Mouse (Mus musculus): Measurements from ENCODE around the gene Cyp11a1. TPM values are rescaled to one million over a fixed set of nuclear protein-coding genes. Genes with fewer than 3 reads are reported as not detected.

The Cyp11a1 gene
- total RNA-seq, 1 experiment, result 3.0 TPM

DNA sequence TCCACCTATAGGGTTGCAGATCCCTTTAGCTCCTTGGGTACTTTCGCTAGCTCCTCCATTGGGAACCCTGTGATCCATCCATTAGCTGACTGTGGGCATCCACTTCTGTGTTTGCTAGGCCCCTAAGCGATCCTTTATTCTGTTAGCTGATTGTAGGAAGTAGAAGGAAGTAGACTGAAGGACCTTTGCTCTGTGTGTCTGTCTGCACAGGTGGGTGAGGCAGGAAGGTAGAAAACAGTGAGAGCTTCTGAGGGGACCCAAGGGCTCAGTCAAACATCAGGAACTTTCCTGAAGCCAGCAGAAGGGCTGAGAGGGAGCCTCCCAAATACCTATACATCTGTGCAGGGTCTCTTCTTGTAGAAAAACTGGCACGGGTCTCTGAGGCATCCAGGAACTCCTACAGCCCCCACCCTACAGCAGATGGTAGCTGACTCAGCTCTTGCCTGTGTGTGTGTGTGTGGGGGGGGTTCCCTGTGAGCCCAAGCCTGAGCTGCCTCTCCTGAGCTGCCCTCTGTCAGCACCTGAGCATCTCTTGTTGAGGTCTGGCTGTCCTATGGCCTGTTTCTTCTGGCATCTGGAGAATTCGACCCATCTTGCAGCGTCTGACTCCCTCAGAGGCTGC, 30.9 kb upstream of the Cyp11a1 start:
- in situ Hi-C loops (cut with MboI; ENCODE audit: low sequenced_read_pairs in 2 of 2, unreplicated experiment in 2 of 2), result no loop called here
- no peaks in the 10 kb centered on the region for H3K4me1 ChIP-seq (ENCODE audit: control insufficient read depth in 2 of 2, insufficient read depth in 2 of 2, low read length in 2 of 2, poor library complexity in 1 of 2)
- no peak overlapping the region for H3K9ac ChIP-seq (ENCODE audit: insufficient read depth, low read depth, low read length, poor library complexity, severe bottlenecking)
- TF ChIP-seq HCFC1 (IDR thresholded peaks at IDR 0.05; ENCODE audit: borderline replicate concordance, insufficient read depth, low read length), result no peak
- no peak for TF ChIP-seq MAFK (IDR thresholded peaks at IDR 0.05; ENCODE audit: insufficient read depth, low read depth, low read length)
- no peak for TF ChIP-seq CHD2 (IDR thresholded peaks at IDR 0.05; ENCODE audit: low read depth, low read length)
- no peak for TF ChIP-seq ZC3H11A (IDR thresholded peaks at IDR 0.05; ENCODE audit: borderline replicate concordance, low read depth, low read length)
- no peak for TF ChIP-seq ZNF384 (IDR thresholded peaks at IDR 0.05; ENCODE audit: low read depth, low read length)
- no peaks in the 10 kb centered on the region for H3K9me3 ChIP-seq (ENCODE audit: control insufficient read depth, insufficient read depth, low read depth, low read length)
- DNase-seq (ENCODE audit: low read depth, low spot score), result no peak
- H3K36me3 ChIP-seq (ENCODE audit: control insufficient read depth, insufficient read depth, low read length, poor library complexity, severe bottlenecking), result no peaks in the 10 kb centered on the region
- no peak overlapping the region for H3K4me3 ChIP-seq (ENCODE audit: insufficient read depth in 1 of 2, low read depth in 1 of 2, low read length in 2 of 2, poor library complexity in 1 of 2, severe bottlenecking in 1 of 2)
- no peak overlapping the region for H3K27ac ChIP-seq (ENCODE audit: insufficient read depth, low read depth, low read length, poor library complexity, severe bottlenecking)

GRCm38 (mm10) chr9:57978025-57978424, 28.2 kb upstream of the Cyp11a1 start:
- no peaks in the 10 kb centered on the region for H3K4me1 ChIP-seq (ENCODE audit: control insufficient read depth in 2 of 2, insufficient read depth in 2 of 2, low read length in 2 of 2, poor library complexity in 1 of 2)
- H3K9ac ChIP-seq (ENCODE audit: insufficient read depth, low read depth, low read length, poor library complexity, severe bottlenecking), result no peak overlapping the region
- H3K27ac ChIP-seq (ENCODE audit: insufficient read depth, low read depth, low read length, poor library complexity, severe bottlenecking), result no peak overlapping the region; the same call in 1 of the 2 replicates
- TF ChIP-seq CHD2 (IDR thresholded peaks at IDR 0.05; ENCODE audit: low read depth, low read length) (no peak), MAFK (IDR thresholded peaks at IDR 0.05; ENCODE audit: insufficient read depth, low read depth, low read length) (no peak), ZNF384 (IDR thresholded peaks at IDR 0.05; ENCODE audit: low read depth, low read length) (no peak), HCFC1 (IDR thresholded peaks at IDR 0.05; ENCODE audit: borderline replicate concordance, insufficient read depth, low read length) (no peak), ZC3H11A (IDR thresholded peaks at IDR 0.05; ENCODE audit: borderline replicate concordance, low read depth, low read length) (no peak)
- no peak overlapping the region for H3K4me3 ChIP-seq (ENCODE audit: insufficient read depth in 1 of 2, low read depth in 1 of 2, low read length in 2 of 2, poor library complexity in 1 of 2, severe bottlenecking in 1 of 2)
- DNase-seq (ENCODE audit: low read depth, low spot score), result no peak
- no peaks in the 10 kb centered on the region for H3K36me3 ChIP-seq (ENCODE audit: control insufficient read depth, insufficient read depth, low read length, poor library complexity, severe bottlenecking)
- in situ Hi-C loops (cut with MboI; ENCODE audit: low sequenced_read_pairs in 2 of 2, unreplicated experiment in 2 of 2), result no loop called here
- no peaks in the 10 kb centered on the region for H3K9me3 ChIP-seq (ENCODE audit: control insufficient read depth, insufficient read depth, low read depth, low read length)

DNA sequence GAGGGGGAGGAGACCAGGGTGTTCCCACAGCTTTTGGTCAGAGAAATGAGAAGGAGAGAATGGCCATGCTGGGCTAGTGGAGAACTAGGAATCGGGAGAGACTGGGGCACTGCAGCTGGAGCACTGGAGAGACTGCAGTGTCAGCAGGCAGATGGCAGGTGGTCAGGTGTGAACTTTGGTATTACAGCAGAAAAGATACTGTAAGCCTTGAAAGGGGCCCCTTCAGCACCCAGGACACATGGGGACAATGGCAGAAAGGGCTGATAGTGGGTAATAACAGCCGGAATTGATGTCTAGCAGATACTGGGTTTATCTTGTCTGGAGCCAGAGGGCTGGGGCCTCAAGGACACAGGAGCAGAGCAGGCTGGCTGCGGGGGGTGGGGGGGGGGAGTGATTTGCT, 27.4 kb upstream of the Cyp11a1 start:
- no peak for TF ChIP-seq HCFC1 (IDR thresholded peaks at IDR 0.05; ENCODE audit: borderline replicate concordance, insufficient read depth, low read length)
- DNase-seq (ENCODE audit: low read depth, low spot score), result no peak

GRCm38 (mm10) chr9:57980570-57980969, 25.6 kb upstream of the Cyp11a1 start:
- TF ChIP-seq MAFK (IDR thresholded peaks at IDR 0.05; ENCODE audit: insufficient read depth, low read depth, low read length) (no peak), ZNF384 (IDR thresholded peaks at IDR 0.05; ENCODE audit: low read depth, low read length) (no peak), ZC3H11A (IDR thresholded peaks at IDR 0.05; ENCODE audit: borderline replicate concordance, low read depth, low read length) (no peak), CHD2 (IDR thresholded peaks at IDR 0.05; ENCODE audit: low read depth, low read length) (no peak), HCFC1 (IDR thresholded peaks at IDR 0.05; ENCODE audit: borderline replicate concordance, insufficient read depth, low read length) (no peak)
- no peak for DNase-seq (ENCODE audit: low read depth, low spot score)
- in situ Hi-C loops (cut with MboI; ENCODE audit: low sequenced_read_pairs in 2 of 2, unreplicated experiment in 2 of 2), result no loop called here
- Histone ChIP-seq H3K4me1 (ENCODE audit: control insufficient read depth in 2 of 2, insufficient read depth in 2 of 2, low read length in 2 of 2, poor library complexity in 1 of 2) (no peaks in the 10 kb centered on the region), H3K9me3 (ENCODE audit: control insufficient read depth, insufficient read depth, low read depth, low read length) (no peaks in the 10 kb centered on the region), H3K4me3 (ENCODE audit: insufficient read depth in 1 of 2, low read depth in 1 of 2, low read length in 2 of 2, poor library complexity in 1 of 2, severe bottlenecking in 1 of 2) (no peak overlapping the region), H3K36me3 (ENCODE audit: control insufficient read depth, insufficient read depth, low read length, poor library complexity, severe bottlenecking) (no peaks in the 10 kb centered on the region), H3K27ac (ENCODE audit: insufficient read depth, low read depth, low read length, poor library complexity, severe bottlenecking) (no peak overlapping the region), H3K9ac (ENCODE audit: insufficient read depth, low read depth, low read length, poor library complexity, severe bottlenecking) (no peak overlapping the region)

More for the DNA sequence above, 27.4 kb upstream of the Cyp11a1 start:
- Histone ChIP-seq H3K9ac (ENCODE audit: insufficient read depth, low read depth, low read length, poor library complexity, severe bottlenecking) (no peak overlapping the region), H3K9me3 (ENCODE audit: control insufficient read depth, insufficient read depth, low read depth, low read length) (no peaks in the 10 kb centered on the region), H3K4me3 (ENCODE audit: insufficient read depth in 1 of 2, low read depth in 1 of 2, low read length in 2 of 2, poor library complexity in 1 of 2, severe bottlenecking in 1 of 2) (no peak overlapping the region), H3K27ac (ENCODE audit: insufficient read depth, low read depth, low read length, poor library complexity, severe bottlenecking) (no peak overlapping the region), H3K36me3 (ENCODE audit: control insufficient read depth, insufficient read depth, low read length, poor library complexity, severe bottlenecking) (no peaks in the 10 kb centered on the region), H3K4me1 (ENCODE audit: control insufficient read depth in 2 of 2, insufficient read depth in 2 of 2, low read length in 2 of 2, poor library complexity in 1 of 2) (no peaks in the 10 kb centered on the region)
- in situ Hi-C loops (cut with MboI; ENCODE audit: low sequenced_read_pairs in 2 of 2, unreplicated experiment in 2 of 2), result no loop called here

- H3K4me3 ChIP-seq (ENCODE audit: insufficient read depth in 1 of 2, low read depth in 1 of 2, low read length in 2 of 2, poor library complexity in 1 of 2, severe bottlenecking in 1 of 2), result no peak overlapping the region
- no peak overlapping the region for H3K9ac ChIP-seq (ENCODE audit: insufficient read depth, low read depth, low read length, poor library complexity, severe bottlenecking)
- in situ Hi-C loops (cut with MboI; ENCODE audit: low sequenced_read_pairs in 2 of 2, unreplicated experiment in 2 of 2), result no loop called here
- no peaks in the 10 kb centered on the region for H3K4me1 ChIP-seq (ENCODE audit: control insufficient read depth in 2 of 2, insufficient read depth in 2 of 2, low read length in 2 of 2, poor library complexity in 1 of 2)
- no peaks in the 10 kb centered on the region for H3K9me3 ChIP-seq (ENCODE audit: control insufficient read depth, insufficient read depth, low read depth, low read length)
- H3K27ac ChIP-seq (ENCODE audit: insufficient read depth, low read depth, low read length, poor library complexity, severe bottlenecking), result no peak overlapping the region
- no peak for DNase-seq (ENCODE audit: low read depth, low spot score)
- TF ChIP-seq ZC3H11A (IDR thresholded peaks at IDR 0.05; ENCODE audit: borderline replicate concordance, low read depth, low read length) (no peak), MAFK (IDR thresholded peaks at IDR 0.05; ENCODE audit: insufficient read depth, low read depth, low read length) (no peak), CHD2 (IDR thresholded peaks at IDR 0.05; ENCODE audit: low read depth, low read length) (no peak), HCFC1 (IDR thresholded peaks at IDR 0.05; ENCODE audit: borderline replicate concordance, insufficient read depth, low read length) (no peak), ZNF384 (IDR thresholded peaks at IDR 0.05; ENCODE audit: low read depth, low read length) (no peak)
- no peaks in the 10 kb centered on the region for H3K36me3 ChIP-seq (ENCODE audit: control insufficient read depth, insufficient read depth, low read length, poor library complexity, severe bottlenecking)
These were observed 20.9 kb upstream of the Cyp11a1 start for GRCm38 (mm10) chr9:57985304-57985703.

Data from ES-E14 (cell line).